Mouse (Mus musculus): ENCODE measurements at regions not wholly inside any gene's neighbourhood (a gene's known extent, or its start where the extent isn't known, plus 50 kb on each side); places are given as distances from the start of the nearest gene placed in this dataset.
A peak's percentile ranks its signal among the peaks of the same experiment; 100 is the strongest.

GRCm38 (mm10) chr8:30797341-30797740 is 2631.2 kb upstream of the 5930422O12Rik start:
- WGBS = 96% methylated on average over 1 of the region's 1 CpGs
- Histone ChIP-seq H3K27ac (ENCODE audit: low read length) (no peak overlapping the region), H3K9me3 (ENCODE audit: control insufficient read depth, low read depth, low read length) (no peaks in the 10 kb centered on the region), H3K4me3 (ENCODE audit: low read depth, low read length) (no peak overlapping the region), H3K27me3 (ENCODE audit: control insufficient read depth, insufficient read depth, low read length) (no peaks in the 10 kb centered on the region), H3K4me1 (ENCODE audit: control insufficient read depth, insufficient read depth, low read length) (no peaks in the 10 kb centered on the region), H3K4me2 (replicated peaks; ENCODE audit: low read depth, low read length) (no peak overlapping the region), H3K9ac (replicated peaks; ENCODE audit: low read depth, low read length) (no peak overlapping the region), H3K36me3 (ENCODE audit: control insufficient read depth, insufficient read depth, low read length) (no peaks in the 10 kb centered on the region)
- ATAC-seq (ENCODE audit: insufficient number of reproducible peaks, insufficient read depth, low FRiP score, low read depth) = no peak

- Histone ChIP-seq H3K4me3 (ENCODE audit: low read depth, low read length) (no peak overlapping the region), H3K9ac (replicated peaks; ENCODE audit: low read depth, low read length) (no peak overlapping the region), H3K36me3 (ENCODE audit: control insufficient read depth, insufficient read depth, low read length) (no peaks in the 10 kb centered on the region), H3K9me3 (ENCODE audit: control insufficient read depth, low read depth, low read length) (no peaks in the 10 kb centered on the region), H3K27me3 (ENCODE audit: control insufficient read depth, insufficient read depth, low read length) (no peaks in the 10 kb centered on the region), H3K4me1 (ENCODE audit: control insufficient read depth, insufficient read depth, low read length) (no peaks in the 10 kb centered on the region), H3K27ac (ENCODE audit: low read length) (no peak overlapping the region), H3K4me2 (replicated peaks; ENCODE audit: low read depth, low read length) (no peak overlapping the region)
- ATAC-seq (ENCODE audit: insufficient number of reproducible peaks, insufficient read depth, low FRiP score, low read depth) = no peak
- whole genome bisulfite sequencing = 94% methylated on average over 5 of the region's 5 CpGs
Observed at GRCm38 (mm10) chr8:30817028-30817427, 2611.5 kb upstream of the 5930422O12Rik start.

GRCm38 (mm10) chr8:30822835-30823587 is 2605.5 kb upstream of the 5930422O12Rik start:
- ATAC-seq (ENCODE audit: insufficient number of reproducible peaks, insufficient read depth, low FRiP score, low read depth) = 0 out of 2 replicates have a peak, but pooled peaks have one; percentile 65
- Histone ChIP-seq H3K4me2 (replicated peaks; ENCODE audit: low read depth, low read length) (no peak overlapping the region), H3K27me3 (ENCODE audit: control insufficient read depth, insufficient read depth, low read length) (no peaks in the 10 kb centered on the region), H3K4me3 (ENCODE audit: low read depth, low read length) (no peak overlapping the region), H3K36me3 (ENCODE audit: control insufficient read depth, insufficient read depth, low read length) (no peaks in the 10 kb centered on the region), H3K9ac (replicated peaks; ENCODE audit: low read depth, low read length) (no peak overlapping the region), H3K4me1 (ENCODE audit: control insufficient read depth, insufficient read depth, low read length) (no peaks in the 10 kb centered on the region), H3K9me3 (ENCODE audit: control insufficient read depth, low read depth, low read length) (no peaks in the 10 kb centered on the region), H3K27ac (ENCODE audit: low read length) (no peak overlapping the region)
- 70% methylated on average over 25 of the region's 25 CpGs for WGBS

GRCm38 (mm10) chr8:30823588-30823938 is 2604.9 kb upstream of the 5930422O12Rik start:
- ATAC-seq (ENCODE audit: insufficient number of reproducible peaks, insufficient read depth, low FRiP score, low read depth) = no peak
- Histone ChIP-seq H3K27ac (ENCODE audit: low read length) (no peak overlapping the region), H3K9me3 (ENCODE audit: control insufficient read depth, low read depth, low read length) (no peaks in the 10 kb centered on the region), H3K27me3 (ENCODE audit: control insufficient read depth, insufficient read depth, low read length) (no peaks in the 10 kb centered on the region), H3K9ac (replicated peaks; ENCODE audit: low read depth, low read length) (no peak overlapping the region), H3K4me2 (replicated peaks; ENCODE audit: low read depth, low read length) (no peak overlapping the region), H3K36me3 (ENCODE audit: control insufficient read depth, insufficient read depth, low read length) (no peaks in the 10 kb centered on the region), H3K4me1 (ENCODE audit: control insufficient read depth, insufficient read depth, low read length) (no peaks in the 10 kb centered on the region), H3K4me3 (ENCODE audit: low read depth, low read length) (no peak overlapping the region)
- WGBS = 91% methylated on average over 11 of the region's 11 CpGs

- Histone ChIP-seq H3K27me3 (ENCODE audit: control insufficient read depth, insufficient read depth, low read length) (no peaks in the 10 kb centered on the region), H3K4me1 (ENCODE audit: control insufficient read depth, insufficient read depth, low read length) (no peaks in the 10 kb centered on the region), H3K36me3 (ENCODE audit: control insufficient read depth, insufficient read depth, low read length) (no peaks in the 10 kb centered on the region), H3K9me3 (ENCODE audit: control insufficient read depth, low read depth, low read length) (no peaks in the 10 kb centered on the region), H3K4me3 (ENCODE audit: low read depth, low read length) (no peak overlapping the region), H3K4me2 (replicated peaks; ENCODE audit: low read depth, low read length) (no peak overlapping the region), H3K9ac (replicated peaks; ENCODE audit: low read depth, low read length) (no peak overlapping the region), H3K27ac (ENCODE audit: low read length) (no peak overlapping the region)
- ATAC-seq (ENCODE audit: insufficient number of reproducible peaks, insufficient read depth, low FRiP score, low read depth) = no peak
- WGBS = 86% methylated on average over 4 of the region's 4 CpGs
Observed at GRCm38 (mm10) chr8:30826021-30826420, 2602.5 kb upstream of the 5930422O12Rik start.

- no peak for ATAC-seq (ENCODE audit: insufficient number of reproducible peaks, insufficient read depth, low FRiP score, low read depth)
- Histone ChIP-seq H3K27me3 (ENCODE audit: control insufficient read depth, insufficient read depth, low read length) (no peaks in the 10 kb centered on the region), H3K9me3 (ENCODE audit: control insufficient read depth, low read depth, low read length) (no peaks in the 10 kb centered on the region), H3K4me2 (replicated peaks; ENCODE audit: low read depth, low read length) (no peak overlapping the region), H3K4me1 (ENCODE audit: control insufficient read depth, insufficient read depth, low read length) (no peaks in the 10 kb centered on the region), H3K4me3 (ENCODE audit: low read depth, low read length) (no peak overlapping the region), H3K27ac (ENCODE audit: low read length) (no peak overlapping the region), H3K9ac (replicated peaks; ENCODE audit: low read depth, low read length) (no peak overlapping the region), H3K36me3 (ENCODE audit: control insufficient read depth, insufficient read depth, low read length) (no peaks in the 10 kb centered on the region)
- WGBS = 82% methylated on average over 8 of the region's 8 CpGs
Observed at GRCm38 (mm10) chr8:30838056-30838455, 2590.5 kb upstream of the 5930422O12Rik start.

- Histone ChIP-seq H3K27me3 (ENCODE audit: control insufficient read depth, insufficient read depth, low read length) (no peaks in the 10 kb centered on the region), H3K4me3 (ENCODE audit: low read depth, low read length) (no peak overlapping the region), H3K36me3 (ENCODE audit: control insufficient read depth, insufficient read depth, low read length) (no peaks in the 10 kb centered on the region), H3K4me1 (ENCODE audit: control insufficient read depth, insufficient read depth, low read length) (no peaks in the 10 kb centered on the region), H3K9ac (replicated peaks; ENCODE audit: low read depth, low read length) (no peak overlapping the region), H3K27ac (ENCODE audit: low read length) (no peak overlapping the region), H3K9me3 (ENCODE audit: control insufficient read depth, low read depth, low read length) (no peaks in the 10 kb centered on the region), H3K4me2 (replicated peaks; ENCODE audit: low read depth, low read length) (no peak overlapping the region)
- WGBS = 40% methylated on average over 8 of the region's 8 CpGs
- ATAC-seq (ENCODE audit: insufficient number of reproducible peaks, insufficient read depth, low FRiP score, low read depth) = 0 out of 2 replicates have a peak, but pooled peaks have one; percentile 33
Observed at GRCm38 (mm10) chr8:30840064-30840463, 2588.4 kb upstream of the 5930422O12Rik start.

GRCm38 (mm10) chr8:30863017-30863416 is 2565.5 kb upstream of the 5930422O12Rik start:
- no peak overlapping the region for H3K4me3 ChIP-seq (ENCODE audit: low read depth, low read length)
- WGBS = 68% methylated on average over 4 of the region's 4 CpGs
- H3K4me1 ChIP-seq (ENCODE audit: control insufficient read depth, insufficient read depth, low read length) = no peaks in the 10 kb centered on the region
- H3K36me3 ChIP-seq (ENCODE audit: control insufficient read depth, insufficient read depth, low read length) = no peaks in the 10 kb centered on the region
- no peak overlapping the region for H3K27ac ChIP-seq (ENCODE audit: low read length)
- H3K4me2 ChIP-seq (replicated peaks; ENCODE audit: low read depth, low read length) = no peak overlapping the region
- H3K9ac ChIP-seq (replicated peaks; ENCODE audit: low read depth, low read length) = no peak overlapping the region
- ATAC-seq (ENCODE audit: insufficient number of reproducible peaks, insufficient read depth, low FRiP score, low read depth) = no peak
- no peaks in the 10 kb centered on the region for H3K27me3 ChIP-seq (ENCODE audit: control insufficient read depth, insufficient read depth, low read length)
- H3K9me3 ChIP-seq (ENCODE audit: control insufficient read depth, low read depth, low read length) = no peaks in the 10 kb centered on the region
